In the genomic region with DNA sequence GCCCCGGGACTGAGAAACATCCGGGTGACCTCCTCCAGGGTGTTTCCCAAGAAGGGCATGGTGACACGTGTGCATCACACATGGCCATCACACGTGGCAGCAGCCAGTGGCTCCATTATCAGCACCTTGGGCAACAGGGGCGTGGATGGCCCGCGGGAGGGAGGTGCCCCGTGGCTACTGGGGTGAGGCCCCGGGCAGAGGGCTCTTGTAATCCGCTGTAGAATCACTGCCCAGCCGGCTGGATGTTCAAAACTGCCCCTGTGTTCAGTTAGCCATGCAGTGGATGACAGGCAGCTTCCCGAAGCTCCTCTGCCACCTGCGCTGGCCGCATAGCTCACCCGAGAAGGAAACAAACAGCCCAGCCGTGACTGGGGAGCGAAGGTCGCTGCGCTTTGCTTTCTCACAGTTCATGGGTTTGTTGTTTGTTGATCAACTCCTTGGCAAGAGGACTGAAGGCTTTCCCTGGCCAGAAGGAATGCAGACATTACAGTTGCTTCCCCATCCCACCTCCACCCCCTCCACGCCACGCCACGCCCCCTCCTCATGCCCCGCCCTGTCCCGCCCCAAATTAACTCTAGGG, we compare ENCODE assay signal across 8 mouse cellular contexts. TPM values are rescaled to one million over a fixed set of nuclear protein-coding genes. Genes with fewer than 3 reads are reported as not detected.
DNase-seq lines count a peak whose midpoint lies in the region; ATAC-seq lines count a peak whose summit lies in the region.

No protein-coding gene starts in this region.

- peak overlapping the region; percentile 50 for H3K4me2 ChIP-seq in intestine, embryonic 14.5 days (ENCODE audit: low read length)
- H3K4me2 ChIP-seq in liver, embryonic 15.5 days = peak overlapping the region; percentile 63

- H3K9ac ChIP-seq in intestine, embryonic 14.5 days (ENCODE audit: low read length) = no peak overlapping the region
- no peak overlapping the region for H3K9ac ChIP-seq in liver, embryonic 15.5 days

- H3K36me3 ChIP-seq in erythroblast, embryonic 14.5 days (ENCODE audit: control insufficient read depth) = no peaks in the 10 kb centered on the region
- no peaks in the 10 kb centered on the region for H3K36me3 ChIP-seq in embryonic facial prominence, embryonic 10.5 days (replicated peaks)
- H3K36me3 ChIP-seq in intestine, embryonic 14.5 days (ENCODE audit: control insufficient read depth, insufficient read depth, low read length) = no peaks in the 10 kb centered on the region
- no peaks in the 10 kb centered on the region for H3K36me3 ChIP-seq in liver, embryonic 15.5 days (replicated peaks)
- no peaks in the 10 kb centered on the region for H3K36me3 ChIP-seq in splenic B cell, adult 2 months (ENCODE audit: control insufficient read depth, insufficient read depth, low read length, poor library complexity, severe bottlenecking)

- H3K4me3 ChIP-seq in erythroblast, embryonic 14.5 days (replicated peaks) = peak overlapping the region; percentile 6
- H3K4me3 ChIP-seq in embryonic facial prominence, embryonic 10.5 days = peak overlapping the region; percentile 45
- H3K4me3 ChIP-seq in intestine, embryonic 14.5 days (ENCODE audit: low read depth, low read length) = peak overlapping the region; percentile 16; the same call in 1 of the 2 replicates
- H3K4me3 ChIP-seq in liver, embryonic 15.5 days (replicated peaks) = peak overlapping the region; percentile 25

- WGBS in embryonic facial prominence, embryonic 10.5 days = 27% methylated on average over 24 of the region's 24 CpGs
- WGBS in intestine, embryonic 14.5 days = 27% methylated on average over 24 of the region's 24 CpGs
- 16% methylated on average over 24 of the region's 24 CpGs for WGBS in liver, embryonic 15.5 days (ENCODE audit: insufficient replicate concordance)

- H3K27me3 ChIP-seq in erythroblast, embryonic 14.5 days (ENCODE audit: control insufficient read depth) = 0 out of 2 replicates have a peak, but pooled peaks cover 2% of the 10 kb centered on the region
- peaks cover 8% of the 10 kb centered on the region; the same call in 1 of the 2 replicates for H3K27me3 ChIP-seq in embryonic facial prominence, embryonic 10.5 days (replicated peaks; ENCODE audit: low read depth, poor library complexity, severe bottlenecking)
- H3K27me3 ChIP-seq in intestine, embryonic 14.5 days (replicated peaks; ENCODE audit: control insufficient read depth, insufficient read depth, low read length) = no peaks in the 10 kb centered on the region
- no peaks in the 10 kb centered on the region for H3K27me3 ChIP-seq in liver, embryonic 15.5 days
- H3K27me3 ChIP-seq in splenic B cell, adult 2 months (ENCODE audit: control insufficient read depth, insufficient read depth, low read length, poor library complexity, severe bottlenecking) = no peaks in the 10 kb centered on the region

- peaks cover 14% of the 10 kb centered on the region for H3K4me1 ChIP-seq in erythroblast, embryonic 14.5 days (ENCODE audit: control insufficient read depth)
- H3K4me1 ChIP-seq in embryonic facial prominence, embryonic 10.5 days = peaks cover 62% of the 10 kb centered on the region
- H3K4me1 ChIP-seq in intestine, embryonic 14.5 days (replicated peaks; ENCODE audit: control insufficient read depth, insufficient read depth, low read length) = peaks cover 1% of the 10 kb centered on the region; the same call in 1 of the 2 replicates
- peaks cover 16% of the 10 kb centered on the region for H3K4me1 ChIP-seq in liver, embryonic 15.5 days (replicated peaks)

- H3K9me3 ChIP-seq in erythroblast, embryonic 14.5 days (ENCODE audit: control insufficient read depth, low read length) = no peaks in the 10 kb centered on the region
- no peaks in the 10 kb centered on the region for H3K9me3 ChIP-seq in embryonic facial prominence, embryonic 10.5 days
- H3K9me3 ChIP-seq in intestine, embryonic 14.5 days (ENCODE audit: control insufficient read depth, low read length) = no peaks in the 10 kb centered on the region
- H3K9me3 ChIP-seq in liver, embryonic 15.5 days (replicated peaks) = no peaks in the 10 kb centered on the region

- ATAC-seq in erythroblast, adult 5-6 weeks (replicated peaks; ENCODE audit: low FRiP score, poor library complexity, severe bottlenecking) = no peak
- peak; percentile 40; the same call in 1 of the 2 replicates for ATAC-seq in intestine, embryonic 14.5 days (replicated peaks; ENCODE audit: low FRiP score, low TSS enrichment, low read depth)
- ATAC-seq in liver, embryonic 15.5 days (ENCODE audit: insufficient read depth) = 0 out of 2 replicates have a peak, but pooled peaks have one; percentile 26

- no peak overlapping the region for H3K27ac ChIP-seq in embryonic facial prominence, embryonic 10.5 days (replicated peaks)
- no peak overlapping the region for H3K27ac ChIP-seq in intestine, embryonic 14.5 days (ENCODE audit: low read depth)
- H3K27ac ChIP-seq in liver, embryonic 15.5 days (replicated peaks) = no peak overlapping the region

- peak; percentile 48 for DNase-seq in embryonic facial prominence, embryonic 10.5 days (ENCODE audit: low spot score)
- DNase-seq in intestine, embryonic 14.5 days (ENCODE audit: low spot score) = peak; percentile 75
- peak; percentile 23 for DNase-seq in splenic B cell, adult 2 months (ENCODE audit: low read depth, low spot score)
- no peak for DNase-seq in layer of hippocampus, adult 18-20 months (ENCODE audit: low spot score in 2 of 2)
- DNase-seq in adipocyte (ENCODE audit: low spot score) = no peak

RNA-seq across cellular contexts. Expression of gene Slc2a5, which starts 13.7 kb away (rescaled TPM):
- polyA plus RNA-seq in erythroblast, embryonic 14.5 days (2012) = not detected in 2 replicates
- not detected in 2 replicates for total RNA-seq in erythroblast, adult 5-6 weeks (2015; ENCODE audit: low replicate concordance)
- total RNA-seq in erythroblast, adult 5-6 weeks (2017; ENCODE audit: low replicate concordance) = not detected in 2 replicates
- 1.4 and 1.7 TPM in 2 replicates for polyA plus RNA-seq in embryonic facial prominence, embryonic 10.5 days (2016; fragmentation: Nextera tagmentation; extraction: Ambion mirVana)
- 1.3 and 1.9 TPM in 2 replicates for polyA plus RNA-seq in intestine, embryonic 14.5 days (2014; fragmentation: Nextera tagmentation; extraction: Ambion mirVana)
- 0.21 and 0.30 TPM in 2 replicates for polyA plus RNA-seq in liver, embryonic 15.5 days (2015; fragmentation: Nextera tagmentation; extraction: Ambion mirVana)
- 1 to 10 TPM; 4.9 to 6.0 TPM for total RNA-seq in layer of hippocampus, adult 18-20 months (2021)

RNA-seq across cellular contexts. Expression of gene Slc2a7, which starts 16.0 kb away (rescaled TPM):
- polyA plus RNA-seq in erythroblast, embryonic 14.5 days (2012) = not detected in 2 replicates
- total RNA-seq in erythroblast, adult 5-6 weeks (2015; ENCODE audit: low replicate concordance) = not detected in 2 replicates
- not detected in 2 replicates for total RNA-seq in erythroblast, adult 5-6 weeks (2017; ENCODE audit: low replicate concordance)
- polyA plus RNA-seq in embryonic facial prominence, embryonic 10.5 days (2016; fragmentation: Nextera tagmentation; extraction: Ambion mirVana) = not detected in 2 replicates
- polyA plus RNA-seq in intestine, embryonic 14.5 days (2014; fragmentation: Nextera tagmentation; extraction: Ambion mirVana) = not detected in 2 replicates
- 0.10 TPM in 1 of 2 replicates, not detected in the other for polyA plus RNA-seq in liver, embryonic 15.5 days (2015; fragmentation: Nextera tagmentation; extraction: Ambion mirVana)
- not detected for total RNA-seq in layer of hippocampus, adult 18-20 months (2021)

RNA-seq across cellular contexts. Expression of gene Gpr157, which starts 45.6 kb away (rescaled TPM):
- polyA plus RNA-seq in erythroblast, embryonic 14.5 days (2012) = 0.01 and 0.02 TPM in 2 replicates
- 0.19 and 2.1 TPM in 2 replicates for total RNA-seq in erythroblast, adult 5-6 weeks (2015; ENCODE audit: low replicate concordance)
- 0.43 and 0.98 TPM in 2 replicates for total RNA-seq in erythroblast, adult 5-6 weeks (2017; ENCODE audit: low replicate concordance)
- polyA plus RNA-seq in embryonic facial prominence, embryonic 10.5 days (2016; fragmentation: Nextera tagmentation; extraction: Ambion mirVana) = 0.49 and 0.55 TPM in 2 replicates
- 0.42 and 0.44 TPM in 2 replicates for polyA plus RNA-seq in intestine, embryonic 14.5 days (2014; fragmentation: Nextera tagmentation; extraction: Ambion mirVana)
- polyA plus RNA-seq in liver, embryonic 15.5 days (2015; fragmentation: Nextera tagmentation; extraction: Ambion mirVana) = 0.31 and 0.44 TPM in 2 replicates
- total RNA-seq in layer of hippocampus, adult 18-20 months (2021) = 1 to 10 TPM; 1.2 to 1.5 TPM

Comparison
In these comparisons a context has a peak if more than half of its experiments do, and no peak if none do; other contexts are left out.
1. DNase-seq: peak in embryonic facial prominence, embryonic 10.5 days (single experiment), intestine, embryonic 14.5 days (single experiment) and splenic B cell, adult 2 months (single experiment); none in layer of hippocampus, adult 18-20 months (0 of 2) and adipocyte (single experiment).
2. Peak in every context shown above with its lines, with median percentiles within 50 percentile points of each other: H3K4me3 ChIP-seq.